Mouse (Mus musculus): ENCODE measurements around the gene Tprn.

GRCm38 (mm10) chr2:25228431-25228889, 34.0 kb upstream of the Tprn start:
- no peak for TF ChIP-seq POLR2A (IDR thresholded peaks at IDR 0.05; ENCODE audit: low read depth, low read length)
- TF ChIP-seq CTCF (IDR thresholded peaks at IDR 0.05; ENCODE audit: borderline replicate concordance, insufficient read depth, low read length): peak; percentile 90
